Mouse (Mus musculus): ENCODE results near the gene Rasl12. TPM values are rescaled to one million over a fixed set of nuclear protein-coding genes. Genes with fewer than 3 reads are reported as not detected.

Gene Rasl12
- polyA plus RNA-seq, 1 experiment from 2014 or later = 18.0 TPM

DNA sequence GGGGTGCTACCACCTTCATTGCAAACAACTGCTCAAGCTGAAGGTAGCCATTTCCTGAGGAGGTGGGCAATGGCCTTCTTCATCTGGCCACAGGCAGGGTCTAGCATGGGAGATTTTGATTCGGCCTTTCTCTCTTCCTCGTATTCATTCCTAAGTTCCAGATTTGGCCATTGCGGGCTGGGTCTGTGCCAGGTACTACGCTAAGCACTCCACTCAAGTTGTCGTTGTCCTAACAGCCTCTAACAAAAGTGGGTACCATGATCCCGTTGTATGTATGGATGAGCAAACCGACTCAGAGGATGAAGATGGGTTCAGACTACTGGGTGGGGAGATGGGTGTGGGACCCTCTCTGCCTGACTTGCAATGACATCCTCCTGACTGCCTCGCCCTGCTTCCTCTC is 12.1 kb downstream of the Rasl12 start:
- H3K9ac ChIP-seq (replicated peaks; ENCODE audit: low read length) = no peak overlapping the region
- no peaks in the 10 kb centered on the region for H3K9me3 ChIP-seq (ENCODE audit: low read length)
- no peaks in the 10 kb centered on the region for H3K36me3 ChIP-seq (ENCODE audit: insufficient read depth, low read length)
- no peaks in the 10 kb centered on the region for H3K4me1 ChIP-seq (ENCODE audit: insufficient read depth, low read length)
- no peak overlapping the region for H3K4me2 ChIP-seq (replicated peaks; ENCODE audit: low read depth, low read length)
- WGBS = 95% methylated on average over 8 of the region's 8 CpGs
- no peaks in the 10 kb centered on the region for H3K27me3 ChIP-seq (ENCODE audit: insufficient read depth, low read length)
- H3K4me3 ChIP-seq (ENCODE audit: low read length) = no peak overlapping the region
- H3K27ac ChIP-seq (ENCODE audit: low read length) = no peak overlapping the region
- ATAC-seq (ENCODE audit: low FRiP score, low TSS enrichment) = no peak

GRCm38 (mm10) chr9:65411326-65411725 is 13.0 kb downstream of the Rasl12 start:
- no peak overlapping the region for H3K9ac ChIP-seq (replicated peaks; ENCODE audit: low read length)
- no peak overlapping the region for H3K4me2 ChIP-seq (replicated peaks; ENCODE audit: low read depth, low read length)
- 74% methylated on average over 3 of the region's 3 CpGs for WGBS
- no peaks in the 10 kb centered on the region for H3K9me3 ChIP-seq (ENCODE audit: low read length)
- ATAC-seq (ENCODE audit: low FRiP score, low TSS enrichment) = no peak
- H3K27me3 ChIP-seq (ENCODE audit: insufficient read depth, low read length) = no peaks in the 10 kb centered on the region
- no peaks in the 10 kb centered on the region for H3K4me1 ChIP-seq (ENCODE audit: insufficient read depth, low read length)
- no peak overlapping the region for H3K27ac ChIP-seq (ENCODE audit: low read length)
- H3K4me3 ChIP-seq (ENCODE audit: low read length) = no peak overlapping the region
- H3K36me3 ChIP-seq (ENCODE audit: insufficient read depth, low read length) = no peaks in the 10 kb centered on the region

DNA sequence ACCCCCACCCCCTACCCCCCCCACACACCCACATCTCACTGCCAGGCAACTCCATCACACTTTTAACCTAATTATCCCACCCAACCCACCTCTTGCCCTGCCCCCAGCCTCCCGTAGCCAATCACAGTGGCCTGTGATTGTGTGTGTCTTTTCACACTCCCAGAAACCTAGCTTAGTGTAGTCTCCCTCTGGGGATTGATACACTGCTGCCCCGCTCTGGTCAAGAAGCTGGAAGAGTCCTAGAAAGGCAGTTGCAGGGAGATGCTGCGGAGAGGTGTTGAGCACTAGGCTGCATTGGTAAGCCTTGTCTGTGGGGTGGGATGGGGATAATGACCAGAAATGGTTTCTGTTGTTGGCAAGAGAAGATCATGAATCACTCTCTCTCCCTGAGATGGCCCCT is 19.4 kb downstream of the Rasl12 start:
- H3K27ac ChIP-seq (ENCODE audit: low read length) = no peak overlapping the region
- H3K9me3 ChIP-seq (ENCODE audit: low read length) = no peaks in the 10 kb centered on the region
- ATAC-seq (ENCODE audit: low FRiP score, low TSS enrichment) = no peak

DNA sequence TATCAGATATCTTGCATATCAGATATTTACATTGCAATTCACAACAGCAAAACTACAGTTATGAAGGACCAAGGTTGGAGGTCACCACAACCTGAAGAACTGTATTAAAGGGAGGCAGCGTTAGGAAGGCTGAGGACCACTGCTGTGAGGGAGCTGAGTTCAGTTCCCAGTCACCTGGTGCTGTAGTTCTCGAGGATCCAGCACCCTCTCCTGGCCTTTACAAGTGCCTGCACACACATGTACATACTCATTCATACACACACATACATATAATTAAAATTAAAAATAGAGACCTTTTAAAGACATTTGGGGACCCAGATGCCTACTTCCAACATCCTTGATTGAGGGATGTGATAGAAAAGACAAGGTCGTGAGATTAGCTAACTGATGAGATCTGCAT is 21.3 kb downstream of the Rasl12 start:
- no peak overlapping the region for H3K27ac ChIP-seq (ENCODE audit: low read length)
- H3K9ac ChIP-seq (replicated peaks; ENCODE audit: low read length) = no peak overlapping the region
- H3K4me2 ChIP-seq (replicated peaks; ENCODE audit: low read depth, low read length) = no peak overlapping the region
- H3K4me1 ChIP-seq (ENCODE audit: insufficient read depth, low read length) = 0 out of 2 replicates have a peak, but pooled peaks cover 3% of the 10 kb centered on the region
- no peaks in the 10 kb centered on the region for H3K27me3 ChIP-seq (ENCODE audit: insufficient read depth, low read length)
- no peaks in the 10 kb centered on the region for H3K9me3 ChIP-seq (ENCODE audit: low read length)
- no peak for ATAC-seq (ENCODE audit: low FRiP score, low TSS enrichment)
- H3K4me3 ChIP-seq (ENCODE audit: low read length) = no peak overlapping the region
- no peaks in the 10 kb centered on the region for H3K36me3 ChIP-seq (ENCODE audit: insufficient read depth, low read length)
- 75% methylated on average over 3 of the region's 3 CpGs for WGBS

More for the DNA sequence above, 19.4 kb downstream of the Rasl12 start:
- WGBS = 29% methylated on average over 3 of the region's 3 CpGs
- Histone ChIP-seq H3K4me1 (ENCODE audit: insufficient read depth, low read length) (no peaks in the 10 kb centered on the region), H3K36me3 (ENCODE audit: insufficient read depth, low read length) (no peaks in the 10 kb centered on the region), H3K4me3 (ENCODE audit: low read length) (no peak overlapping the region), H3K9ac (replicated peaks; ENCODE audit: low read length) (no peak overlapping the region), H3K27me3 (ENCODE audit: insufficient read depth, low read length) (no peaks in the 10 kb centered on the region), H3K4me2 (replicated peaks; ENCODE audit: low read depth, low read length) (no peak overlapping the region)

- no peak for ATAC-seq (ENCODE audit: low FRiP score, low TSS enrichment)
- Histone ChIP-seq H3K9ac (replicated peaks; ENCODE audit: low read length) (no peak within 1 kb of the TSS), H3K27ac (ENCODE audit: low read length) (peak within 1 kb of the TSS; percentile 44; the same call in 1 of the 2 replicates), H3K9me3 (ENCODE audit: low read length) (no peaks in the 10 kb centered on the region), H3K4me2 (replicated peaks; ENCODE audit: low read depth, low read length) (no peak within 1 kb of the TSS), H3K27me3 (ENCODE audit: insufficient read depth, low read length) (no peaks in the 10 kb centered on the region), H3K4me1 (ENCODE audit: insufficient read depth, low read length) (0 out of 2 replicates have a peak, but pooled peaks cover 3% of the 10 kb centered on the region), H3K36me3 (ENCODE audit: insufficient read depth, low read length) (no peaks in the 10 kb centered on the region), H3K4me3 (ENCODE audit: low read length) (no peak within 1 kb of the TSS)
- WGBS = 69% methylated on average over 11 of the region's 11 CpGs
Measured at GRCm38 (mm10) chr9:65422760-65423501, 24.6 kb downstream of the Rasl12 start, which contains the start of gene Slc51b. Slc51b (minus strand) TSS chr9:65422955.

GRCm38 (mm10) chr9:65424393-65424792 is 26.1 kb downstream of the Rasl12 start:
- no peak for ATAC-seq (ENCODE audit: low FRiP score, low TSS enrichment)
- Histone ChIP-seq H3K4me1 (ENCODE audit: insufficient read depth, low read length) (0 out of 2 replicates have a peak, but pooled peaks cover 3% of the 10 kb centered on the region), H3K9me3 (ENCODE audit: low read length) (no peaks in the 10 kb centered on the region), H3K27me3 (ENCODE audit: insufficient read depth, low read length) (no peaks in the 10 kb centered on the region), H3K4me3 (ENCODE audit: low read length) (no peak overlapping the region), H3K36me3 (ENCODE audit: insufficient read depth, low read length) (no peaks in the 10 kb centered on the region), H3K9ac (replicated peaks; ENCODE audit: low read length) (no peak overlapping the region), H3K27ac (ENCODE audit: low read length) (no peak overlapping the region), H3K4me2 (replicated peaks; ENCODE audit: low read depth, low read length) (no peak overlapping the region)
- 24% methylated on average over 3 of the region's 3 CpGs for WGBS

DNA sequence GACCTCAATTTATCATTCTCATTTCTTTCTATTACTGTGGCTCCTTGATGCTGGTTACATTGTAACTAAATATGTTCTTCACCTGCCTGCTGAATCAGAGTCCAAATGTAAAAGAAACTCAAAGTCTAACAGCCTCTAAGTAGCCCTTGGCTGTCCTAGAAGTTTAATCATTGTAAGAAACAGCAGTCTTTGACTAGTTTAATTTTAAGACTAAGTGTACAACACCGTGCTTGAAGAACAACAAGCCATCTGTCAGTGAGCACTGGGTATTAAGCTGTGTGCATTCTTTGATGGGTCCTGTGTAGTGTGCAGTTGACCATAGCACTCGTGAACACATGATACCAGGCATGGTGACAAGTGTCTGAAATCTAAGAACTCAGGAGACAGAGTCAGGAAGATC is 29.2 kb downstream of the Rasl12 start:
- Histone ChIP-seq H3K27ac (ENCODE audit: low read length) (peak overlapping the region; percentile 18; the same call in 1 of the 2 replicates), H3K4me3 (ENCODE audit: low read length) (no peak overlapping the region), H3K27me3 (ENCODE audit: insufficient read depth, low read length) (no peaks in the 10 kb centered on the region), H3K36me3 (ENCODE audit: insufficient read depth, low read length) (no peaks in the 10 kb centered on the region), H3K9ac (replicated peaks; ENCODE audit: low read length) (no peak overlapping the region), H3K4me2 (replicated peaks; ENCODE audit: low read depth, low read length) (no peak overlapping the region), H3K9me3 (ENCODE audit: low read length) (no peaks in the 10 kb centered on the region), H3K4me1 (ENCODE audit: insufficient read depth, low read length) (0 out of 2 replicates have a peak, but pooled peaks cover 3% of the 10 kb centered on the region)
- ATAC-seq (ENCODE audit: low FRiP score, low TSS enrichment) = peak; percentile 82
- WGBS = 35% methylated on average over 2 of the region's 2 CpGs

- H3K27ac ChIP-seq (ENCODE audit: low read length) = peak overlapping the region; percentile 66; the same call in 1 of the 2 replicates
- H3K4me3 ChIP-seq (ENCODE audit: low read length) = no peak overlapping the region
- 0 out of 2 replicates have a peak, but pooled peaks cover 3% of the 10 kb centered on the region for H3K4me1 ChIP-seq (ENCODE audit: insufficient read depth, low read length)
- ATAC-seq (ENCODE audit: low FRiP score, low TSS enrichment) = no peak
- H3K27me3 ChIP-seq (ENCODE audit: insufficient read depth, low read length) = no peaks in the 10 kb centered on the region
- no peaks in the 10 kb centered on the region for H3K36me3 ChIP-seq (ENCODE audit: insufficient read depth, low read length)
- H3K9ac ChIP-seq (replicated peaks; ENCODE audit: low read length) = no peak overlapping the region
- H3K4me2 ChIP-seq (replicated peaks; ENCODE audit: low read depth, low read length) = no peak overlapping the region
- WGBS = 90% methylated on average over 5 of the region's 5 CpGs
- H3K9me3 ChIP-seq (ENCODE audit: low read length) = no peaks in the 10 kb centered on the region
Measured at GRCm38 (mm10) chr9:65428003-65428402, 29.7 kb downstream of the Rasl12 start.

GRCm38 (mm10) chr9:65430401-65430800 is 32.1 kb downstream of the Rasl12 start:
- no peaks in the 10 kb centered on the region for H3K36me3 ChIP-seq (ENCODE audit: insufficient read depth, low read length)
- H3K9me3 ChIP-seq (ENCODE audit: low read length) = no peaks in the 10 kb centered on the region
- H3K27ac ChIP-seq (ENCODE audit: low read length) = no peak overlapping the region
- H3K4me1 ChIP-seq (ENCODE audit: insufficient read depth, low read length) = no peaks in the 10 kb centered on the region
- H3K4me3 ChIP-seq (ENCODE audit: low read length) = no peak overlapping the region
- no peak overlapping the region for H3K4me2 ChIP-seq (replicated peaks; ENCODE audit: low read depth, low read length)
- no peaks in the 10 kb centered on the region for H3K27me3 ChIP-seq (ENCODE audit: insufficient read depth, low read length)
- ATAC-seq (ENCODE audit: low FRiP score, low TSS enrichment) = no peak
- no peak overlapping the region for H3K9ac ChIP-seq (replicated peaks; ENCODE audit: low read length)

DNA sequence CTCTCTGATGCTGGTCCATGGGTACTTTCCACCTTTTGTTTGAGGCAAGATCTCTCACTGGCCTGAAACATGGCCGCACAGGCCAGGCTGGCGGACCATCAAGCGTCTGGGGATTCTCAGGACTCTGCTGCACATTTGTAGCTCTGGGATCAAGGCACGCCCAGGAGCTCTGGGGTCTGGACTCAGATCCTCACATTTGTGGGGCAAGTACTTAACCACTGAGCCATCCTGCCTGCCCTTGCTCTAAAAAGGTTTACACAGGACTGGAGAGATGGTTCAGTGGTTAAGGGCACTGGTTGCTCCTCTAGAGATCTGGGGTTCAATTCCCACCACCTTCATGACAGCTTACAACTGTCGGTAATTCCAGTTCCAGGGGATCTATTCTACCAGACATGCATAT is 32.6 kb downstream of the Rasl12 start:
- no peaks in the 10 kb centered on the region for H3K9me3 ChIP-seq (ENCODE audit: low read length)
- H3K4me2 ChIP-seq (replicated peaks; ENCODE audit: low read depth, low read length) = no peak overlapping the region
- no peaks in the 10 kb centered on the region for H3K27me3 ChIP-seq (ENCODE audit: insufficient read depth, low read length)
- no peak overlapping the region for H3K4me3 ChIP-seq (ENCODE audit: low read length)
- H3K36me3 ChIP-seq (ENCODE audit: insufficient read depth, low read length) = no peaks in the 10 kb centered on the region
- no peak overlapping the region for H3K9ac ChIP-seq (replicated peaks; ENCODE audit: low read length)
- H3K4me1 ChIP-seq (ENCODE audit: insufficient read depth, low read length) = no peaks in the 10 kb centered on the region
- 90% methylated on average over 5 of the region's 5 CpGs for WGBS
- no peak for ATAC-seq (ENCODE audit: low FRiP score, low TSS enrichment)
- H3K27ac ChIP-seq (ENCODE audit: low read length) = no peak overlapping the region

Data from kidney, embryonic 16.5 days (tissue).